Mouse (Mus musculus) bone marrow macrophage, adult 2 months (primary cell): ENCODE results near the gene Pde4d.

Source experiments
- CTCF ChIP-seq: IDR thresholded peaks from 2 replicates; pipeline ENCODE4 v1.5.1; 2012; ENCODE audit warnings: low read depth, mild to moderate bottlenecking, low read length, moderate library complexity
- POLR2A ChIP-seq: IDR thresholded peaks from 2 replicates; pipeline ENCODE4 v1.6.1; 2012; ENCODE audit warnings: mild to moderate bottlenecking, low read depth, low read length, borderline replicate concordance

DNA sequence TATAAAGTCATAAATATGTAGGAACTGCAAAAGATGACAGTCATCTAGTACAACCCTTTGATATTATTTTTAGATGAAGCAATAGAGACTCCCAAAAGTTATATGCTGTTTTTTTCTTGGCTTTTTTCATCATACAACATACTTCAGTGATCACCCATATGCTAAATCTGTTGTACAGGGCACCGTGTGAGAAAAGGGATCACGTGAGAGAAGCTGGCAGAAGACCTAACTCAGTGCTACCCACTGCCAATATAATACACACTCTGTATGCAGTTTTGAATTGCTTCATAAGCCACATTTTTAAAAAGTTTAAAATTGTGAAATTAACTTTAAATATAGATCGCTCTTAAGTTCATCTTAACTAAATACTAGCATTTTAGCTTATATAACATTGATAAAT is 1211.6 kb downstream of the Pde4d start:
- TF ChIP-seq CTCF (no peak), POLR2A (no peak)
